Mouse (Mus musculus) kidney, postnatal 0 days (tissue): ENCODE data around the gene A630089N07Rik. TPM values are rescaled to one million over a fixed set of nuclear protein-coding genes. Genes with fewer than 3 reads are reported as not detected.

ENCODE experiments used
- ATAC-seq: fragments of 200-750 bp; cut with Nextera tagmentation; replicated peaks from 2 replicates; pipeline ENCODE4 v1.8.0; 2017; ENCODE audit warnings: low read depth, moderate number of reproducible peaks, moderate TSS enrichment, moderate library complexity; ENCODE audit not compliant: low FRiP score
- DNase-seq: peaks from one replicate; pipeline ENCODE4 v3.0.0-alpha.2; 2016; ENCODE audit warnings: low spot score
- H3K27ac ChIP-seq: fragments of 300-500 bp; sonication (generic); 2 replicates; pipeline ENCODE4 v1.5.1; 2014; ENCODE audit warnings: mild to moderate bottlenecking
- H3K27me3 ChIP-seq: fragments of 300-500 bp; sonication (generic); 2 replicates; pipeline ENCODE4 v1.6.1; 2014; ENCODE audit warnings: low read length, mixed read lengths; ENCODE audit not compliant: insufficient read depth
- H3K36me3 ChIP-seq: fragments of 300-500 bp; sonication (generic); 2 replicates; pipeline ENCODE4 v1.6.1; 2014; ENCODE audit warnings: low read length, mixed read lengths; ENCODE audit not compliant: insufficient read depth
- H3K4me1 ChIP-seq: fragments of 300-500 bp; sonication (generic); replicated peaks from 2 replicates; pipeline ENCODE4 v1.6.1; 2014; ENCODE audit warnings: antibody characterized with exemption, low read length, mixed read lengths; ENCODE audit not compliant: insufficient read depth
- H3K4me2 ChIP-seq: fragments of 300-500 bp; sonication (generic); 2 replicates; pipeline ENCODE4 v1.6.1; 2014; ENCODE audit warnings: mild to moderate bottlenecking, low read length, moderate library complexity, mixed read lengths
- H3K4me3 ChIP-seq: fragments of 300-500 bp; sonication (generic); replicated peaks from 2 replicates; pipeline ENCODE4 v1.5.1; 2014; ENCODE audit warnings: low read depth, low read length
- H3K9ac ChIP-seq: fragments of 300-500 bp; sonication (generic); 2 replicates; pipeline ENCODE4 v1.6.1; 2014; ENCODE audit warnings: low read depth, low read length
- H3K9me3 ChIP-seq: fragments of 300-500 bp; sonication (generic); replicated peaks from 2 replicates; pipeline ENCODE4 v1.6.1; 2016; ENCODE audit warnings: low read length, inconsistent platforms, mixed read lengths
- CTCF ChIP-seq: IDR thresholded peaks from 2 replicates; pipeline ENCODE4 v1.5.1; 2016; ENCODE audit warnings: antibody characterized with exemption, low read depth, mild to moderate bottlenecking, moderate library complexity
- WGBS: fragments of 180-500 bp; shearing (Covaris S2); extraction: QIAGEN DNeasy Blood & Tissue Kit; methylation state at CpG from one replicate; pipeline ENCODE4 v1.1.7; 2014; 5-methylcytosine and 5-hydroxymethylcytosine counted together
- polyA plus RNA-seq: library from polyadenylated mRNA; unstranded; fragments of >200 nt; fragmentation: Nextera tagmentation; extraction: Ambion mirVana; gene quantifications from 2 replicates; pipeline ENCODE4 v1.2.1, GENCODE M21; 2015

A630089N07Rik gene
- polyA plus RNA-seq, 1 experiment from 2014 or later, result 6.4 TPM

DNA sequence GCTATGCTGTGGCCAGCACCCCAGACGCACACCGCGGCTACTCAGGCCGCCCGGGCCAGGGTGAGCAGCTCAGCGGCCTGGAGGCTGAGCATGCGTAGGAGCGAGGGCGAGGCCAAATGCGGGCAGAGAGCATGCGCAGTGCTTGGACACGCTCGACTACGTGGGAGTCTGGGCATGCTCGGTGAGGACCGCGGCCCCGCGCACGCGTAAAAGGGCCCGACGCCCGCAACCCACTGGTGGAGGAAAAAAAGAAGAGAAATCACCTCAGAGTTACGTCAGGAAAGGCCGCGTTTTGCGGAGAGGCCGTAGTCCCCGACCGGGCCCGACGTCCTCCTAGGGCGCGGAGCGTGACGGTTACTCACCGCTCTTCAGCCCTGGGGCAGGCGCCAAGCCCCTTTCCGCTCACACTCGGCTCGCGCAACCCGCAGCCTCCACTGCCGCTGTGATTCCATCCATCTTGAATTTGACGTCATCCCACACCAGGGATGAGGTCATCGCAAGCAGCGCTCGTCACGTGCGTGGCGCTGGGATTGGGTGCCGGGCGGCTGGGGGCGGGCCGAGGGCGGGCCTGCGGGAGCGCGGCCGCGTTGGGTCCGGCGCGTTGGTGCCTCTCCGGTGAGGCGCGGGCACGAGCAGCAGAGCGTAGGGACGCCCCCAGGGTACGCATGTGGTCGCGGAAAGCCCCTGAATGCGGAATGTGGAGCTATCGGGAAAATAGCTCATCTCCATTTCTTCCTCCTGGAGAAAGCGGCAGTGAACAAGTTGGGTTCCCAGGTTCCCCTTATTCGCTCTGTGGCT lies 119.9 kb downstream of the A630089N07Rik start, which contains the start of the genes C2cd2 and Zbtb21:
TSS of gene C2cd2 (minus strand) at position 448 of the 798 bp plus-strand sequence.
TSS of gene Zbtb21 (minus strand) at position 472 of the 798 bp plus-strand sequence.
- Histone ChIP-seq H3K9ac (peak within 1 kb of the TSS; percentile 86), H3K36me3 (no peaks in the 10 kb centered on the region), H3K4me3 (peak within 1 kb of the TSS; percentile 89), H3K27me3 (no peaks in the 10 kb centered on the region), H3K9me3 (no peaks in the 10 kb centered on the region), H3K4me1 (peaks cover 6% of the 10 kb centered on the region; the same call in 1 of the 2 replicates), H3K27ac (peak within 1 kb of the TSS; percentile 91), H3K4me2 (peak within 1 kb of the TSS; percentile 74)
- 1% methylated on average over 77 of the region's 78 CpGs for WGBS
- peak; percentile 97 for DNase-seq
- peak; percentile 99 for ATAC-seq
- TF ChIP-seq CTCF, result no peak

DNA sequence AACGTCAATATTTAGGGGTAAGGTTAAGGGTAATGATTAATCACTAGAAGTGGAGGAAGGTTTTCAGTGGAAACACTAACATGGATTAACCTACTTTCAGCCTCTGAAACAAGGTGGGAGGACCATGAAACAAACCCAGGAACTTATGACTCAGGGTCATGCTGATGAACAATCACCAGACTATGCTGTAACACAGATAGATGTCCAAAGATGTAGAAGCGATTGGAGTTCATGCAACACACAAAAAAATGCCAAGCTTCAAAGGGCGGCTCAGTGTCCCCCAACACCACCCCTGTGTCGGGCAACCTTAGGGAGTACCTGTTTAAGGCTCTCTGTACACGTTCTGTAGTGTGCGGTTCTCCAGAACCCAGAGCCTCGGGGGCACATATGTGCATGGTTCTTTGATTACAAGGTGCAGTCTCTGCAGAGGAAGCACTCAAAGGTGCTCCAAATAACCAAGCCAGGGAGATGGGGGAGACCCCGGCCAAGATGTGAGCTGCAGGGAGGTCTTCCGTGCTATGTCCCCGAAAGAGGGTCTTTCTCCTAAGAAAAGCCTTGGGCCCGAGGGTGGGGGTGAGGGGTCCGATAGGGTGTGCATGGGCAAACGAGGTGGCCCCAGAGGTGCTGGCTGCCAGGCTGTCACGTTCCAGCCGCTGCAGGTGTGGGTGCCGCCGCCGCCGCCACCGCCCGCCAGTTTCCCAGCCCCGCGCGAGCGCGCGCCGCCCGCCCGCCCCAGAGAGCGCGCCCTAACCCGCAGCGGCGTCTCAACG lies 120.7 kb downstream of the A630089N07Rik start:
- 4% methylated on average over 36 of the region's 36 CpGs for WGBS
- TF ChIP-seq CTCF, result no peak
- Histone ChIP-seq H3K4me2 (peak overlapping the region; percentile 74), H3K27me3 (no peaks in the 10 kb centered on the region), H3K4me3 (peak overlapping the region; percentile 89), H3K4me1 (peaks cover 6% of the 10 kb centered on the region; the same call in 1 of the 2 replicates), H3K27ac (peak overlapping the region; percentile 91), H3K9me3 (no peaks in the 10 kb centered on the region), H3K9ac (peak overlapping the region; percentile 86), H3K36me3 (no peaks in the 10 kb centered on the region)
- no peak; the same call in 1 of the 2 replicates for ATAC-seq
- DNase-seq, result peak; percentile 12

- Histone ChIP-seq H3K9ac (no peak overlapping the region), H3K4me2 (no peak overlapping the region), H3K4me1 (peaks cover 6% of the 10 kb centered on the region; the same call in 1 of the 2 replicates), H3K36me3 (peaks cover 5% of the 10 kb centered on the region; the same call in 1 of the 2 replicates), H3K9me3 (no peaks in the 10 kb centered on the region), H3K4me3 (no peak overlapping the region), H3K27ac (no peak overlapping the region), H3K27me3 (no peaks in the 10 kb centered on the region)
- 85% methylated on average over 3 of the region's 3 CpGs for WGBS
- no peak for TF ChIP-seq CTCF
- DNase-seq, result no peak
- ATAC-seq, result no peak
Measured at GRCm38 (mm10) chr16:97960348-97960747, 121.9 kb downstream of the A630089N07Rik start.

- H3K4me1 ChIP-seq, result peaks cover 6% of the 10 kb centered on the region; the same call in 1 of the 2 replicates
- H3K4me2 ChIP-seq, result no peak overlapping the region
- no peak overlapping the region for H3K9ac ChIP-seq
- H3K4me3 ChIP-seq, result no peak overlapping the region
- ATAC-seq (no peak), DNase-seq (no peak)
- H3K27me3 ChIP-seq, result no peaks in the 10 kb centered on the region
- no peaks in the 10 kb centered on the region for H3K9me3 ChIP-seq
- peaks cover 5% of the 10 kb centered on the region; the same call in 1 of the 2 replicates for H3K36me3 ChIP-seq
- H3K27ac ChIP-seq, result no peak overlapping the region
- TF ChIP-seq CTCF, result no peak
Measured at GRCm38 (mm10) chr16:97958401-97958973, 123.8 kb downstream of the A630089N07Rik start.

DNA sequence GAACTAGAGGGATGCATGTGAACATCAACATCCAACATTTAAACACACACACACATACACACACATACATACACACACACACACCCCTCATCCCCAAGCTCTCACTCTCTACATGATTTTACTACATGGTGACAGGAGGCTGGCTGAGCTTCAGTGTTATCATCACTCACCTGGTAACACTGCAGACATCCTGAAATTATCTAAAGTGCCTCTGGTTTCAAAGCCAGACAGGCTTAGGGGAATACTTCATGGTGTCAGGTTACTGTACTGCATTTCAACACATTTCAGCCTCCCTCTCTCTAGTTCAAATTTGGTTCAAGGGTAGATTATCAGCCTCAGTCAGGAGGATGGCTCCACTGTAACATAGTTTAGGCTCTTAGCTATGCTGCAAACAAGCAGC lies 124.6 kb downstream of the A630089N07Rik start:
- H3K27ac ChIP-seq, result no peak overlapping the region
- no peaks in the 10 kb centered on the region for H3K27me3 ChIP-seq
- H3K36me3 ChIP-seq, result peaks cover 8% of the 10 kb centered on the region; the same call in 1 of the 2 replicates
- no peak overlapping the region for H3K4me3 ChIP-seq
- no peak for TF ChIP-seq CTCF
- ATAC-seq (no peak), DNase-seq (no peak)
- H3K9me3 ChIP-seq, result no peaks in the 10 kb centered on the region
- no peak overlapping the region for H3K9ac ChIP-seq
- peaks cover 6% of the 10 kb centered on the region; the same call in 1 of the 2 replicates for H3K4me1 ChIP-seq
- H3K4me2 ChIP-seq, result no peak overlapping the region

DNA sequence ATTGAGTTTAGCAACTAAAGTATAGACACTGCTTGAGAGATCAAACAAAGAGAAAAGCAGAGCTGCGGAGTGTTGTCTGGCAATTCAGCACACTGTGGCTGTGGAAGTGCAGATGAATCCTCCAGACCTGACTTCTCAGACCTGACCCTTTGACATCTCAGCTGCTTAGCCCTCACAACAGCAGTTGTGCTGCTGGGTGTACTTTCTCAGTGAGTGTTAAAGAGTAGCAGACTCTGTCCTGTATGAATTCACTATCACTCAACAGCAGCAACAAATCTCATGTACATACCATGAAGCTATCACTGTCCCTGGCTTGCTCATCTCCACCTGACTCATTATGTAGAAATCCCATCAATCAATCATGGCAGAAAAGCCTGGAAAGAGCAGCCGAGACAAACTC lies 126.2 kb downstream of the A630089N07Rik start:
- no peak for DNase-seq
- 76% methylated on average over 2 of the region's 2 CpGs for WGBS

More for the DNA sequence above, 126.2 kb downstream of the A630089N07Rik start:
- Histone ChIP-seq H3K9ac (no peak overlapping the region), H3K9me3 (no peaks in the 10 kb centered on the region), H3K27me3 (no peaks in the 10 kb centered on the region), H3K36me3 (peaks cover 24% of the 10 kb centered on the region), H3K4me2 (no peak overlapping the region), H3K4me3 (no peak overlapping the region), H3K4me1 (peaks cover 6% of the 10 kb centered on the region; the same call in 1 of the 2 replicates), H3K27ac (no peak overlapping the region)
- no peak for ATAC-seq
- TF ChIP-seq CTCF, result no peak
